Mouse (Mus musculus): Measurements from ENCODE around the gene Zfp114. TPM values are rescaled to one million over a fixed set of nuclear protein-coding genes. Genes with fewer than 3 reads are reported as not detected.
A peak's percentile ranks its signal among the peaks of the same experiment; 100 is the strongest.

Gene Zfp114
- polyA plus RNA-seq, 1 experiment from 2014 or later, result 6.3 TPM

DNA sequence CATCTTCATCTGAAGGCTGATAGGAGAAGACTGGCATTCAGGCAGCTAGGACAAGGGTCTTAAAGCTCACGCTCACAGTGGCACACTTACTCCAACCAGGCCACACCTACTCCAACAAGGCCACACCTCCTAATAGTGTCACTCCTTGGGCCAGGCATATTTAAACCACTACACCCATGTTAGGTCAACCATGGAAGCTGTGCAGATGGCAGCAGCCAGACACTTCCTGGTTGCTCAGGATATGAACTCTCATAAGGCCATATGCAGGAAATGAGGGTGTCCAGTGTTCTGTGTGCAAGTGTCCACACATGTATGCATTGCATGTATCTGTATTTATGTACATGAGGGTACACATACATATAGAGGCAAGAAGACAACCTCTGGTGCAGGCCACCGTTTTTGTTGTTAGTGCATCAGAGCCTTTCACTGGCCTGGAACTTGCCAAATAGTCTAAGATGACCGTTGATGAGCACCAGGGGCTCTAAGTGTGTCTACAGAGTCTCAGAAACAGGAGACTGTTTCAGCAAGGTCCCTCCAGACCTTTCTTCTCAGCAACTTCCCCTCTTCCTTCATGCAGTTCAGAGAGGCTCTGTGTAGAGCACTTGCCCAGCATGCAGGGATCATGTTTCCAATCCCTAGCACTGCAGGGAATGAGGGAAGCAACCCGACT, 14.2 kb downstream of the Zfp114 start:
- Histone ChIP-seq H3K4me1 (ENCODE audit: control insufficient read depth, insufficient read depth, low read length) (no peaks in the 10 kb centered on the region), H3K9me3 (replicated peaks; ENCODE audit: control insufficient read depth, low read length) (peaks cover 4% of the 10 kb centered on the region), H3K36me3 (ENCODE audit: control insufficient read depth, insufficient read depth, low read length) (peaks cover 4% of the 10 kb centered on the region; the same call in 1 of the 2 replicates), H3K4me2 (ENCODE audit: low read depth, low read length) (no peak overlapping the region), H3K27me3 (ENCODE audit: control insufficient read depth, insufficient read depth, low read length) (no peaks in the 10 kb centered on the region), H3K9ac (ENCODE audit: low read length) (no peak overlapping the region), H3K4me3 (replicated peaks; ENCODE audit: low read length) (no peak overlapping the region), H3K27ac (ENCODE audit: low read length) (no peak overlapping the region)
- no peak for ATAC-seq (ENCODE audit: insufficient read depth, low FRiP score)
- 66% methylated on average over 4 of the region's 4 CpGs for WGBS

DNA sequence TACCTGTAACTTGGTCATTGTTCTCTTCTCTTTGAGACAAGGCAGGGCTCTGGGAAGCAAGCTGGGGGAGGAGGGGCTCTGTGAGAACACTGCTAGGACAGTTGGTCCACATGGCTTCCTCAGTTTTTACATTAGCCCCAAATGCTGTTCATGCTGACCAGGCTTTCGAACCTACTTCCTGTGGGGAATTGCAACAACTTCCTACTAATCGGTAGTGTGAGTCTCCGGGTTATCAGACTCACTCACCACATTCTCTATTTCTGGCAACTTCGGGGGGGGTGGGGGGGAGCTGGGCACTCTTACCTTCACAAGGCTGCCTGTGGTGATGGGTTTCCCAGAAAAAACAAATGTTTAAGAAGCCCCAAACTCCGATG, 14.7 kb downstream of the Zfp114 start:
- Histone ChIP-seq H3K4me2 (ENCODE audit: low read depth, low read length) (no peak overlapping the region), H3K4me1 (ENCODE audit: control insufficient read depth, insufficient read depth, low read length) (no peaks in the 10 kb centered on the region), H3K9me3 (replicated peaks; ENCODE audit: control insufficient read depth, low read length) (peaks cover 5% of the 10 kb centered on the region), H3K9ac (ENCODE audit: low read length) (no peak overlapping the region), H3K36me3 (ENCODE audit: control insufficient read depth, insufficient read depth, low read length) (peaks cover 9% of the 10 kb centered on the region; the same call in 1 of the 2 replicates), H3K4me3 (replicated peaks; ENCODE audit: low read length) (no peak overlapping the region), H3K27me3 (ENCODE audit: control insufficient read depth, insufficient read depth, low read length) (no peaks in the 10 kb centered on the region), H3K27ac (ENCODE audit: low read length) (no peak overlapping the region)
- ATAC-seq (ENCODE audit: insufficient read depth, low FRiP score), result no peak
- 69% methylated on average over 5 of the region's 5 CpGs for WGBS

DNA sequence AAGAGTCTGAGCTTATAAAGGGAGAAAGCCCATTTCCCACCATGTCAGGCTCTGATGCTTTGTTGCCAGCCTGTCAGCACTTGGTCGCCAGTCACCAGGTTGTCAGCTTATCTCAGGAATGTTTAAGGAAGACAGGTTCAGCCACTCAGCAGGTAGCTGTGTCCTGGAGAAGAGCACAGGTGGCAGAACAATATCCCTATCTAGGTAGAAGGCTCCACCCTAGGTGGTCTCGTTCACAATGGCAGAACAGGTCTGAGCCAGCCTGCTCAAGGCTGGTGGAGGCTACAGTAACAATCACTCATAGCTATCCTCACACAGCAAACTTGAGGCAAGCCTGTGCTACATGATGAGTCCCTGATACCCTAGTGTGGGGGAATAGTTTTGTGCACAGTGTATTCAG, 16.5 kb downstream of the Zfp114 start:
- no peak overlapping the region for H3K4me2 ChIP-seq (ENCODE audit: low read depth, low read length)
- no peaks in the 10 kb centered on the region for H3K4me1 ChIP-seq (ENCODE audit: control insufficient read depth, insufficient read depth, low read length)
- no peak for ATAC-seq (ENCODE audit: insufficient read depth, low FRiP score)
- WGBS, result 68% methylated on average over 2 of the region's 2 CpGs
- peaks cover 9% of the 10 kb centered on the region; the same call in 1 of the 2 replicates for H3K36me3 ChIP-seq (ENCODE audit: control insufficient read depth, insufficient read depth, low read length)
- no peak overlapping the region for H3K27ac ChIP-seq (ENCODE audit: low read length)
- no peaks in the 10 kb centered on the region for H3K27me3 ChIP-seq (ENCODE audit: control insufficient read depth, insufficient read depth, low read length)
- H3K4me3 ChIP-seq (replicated peaks; ENCODE audit: low read length), result no peak overlapping the region
- H3K9me3 ChIP-seq (replicated peaks; ENCODE audit: control insufficient read depth, low read length), result peaks cover 5% of the 10 kb centered on the region
- no peak overlapping the region for H3K9ac ChIP-seq (ENCODE audit: low read length)

DNA sequence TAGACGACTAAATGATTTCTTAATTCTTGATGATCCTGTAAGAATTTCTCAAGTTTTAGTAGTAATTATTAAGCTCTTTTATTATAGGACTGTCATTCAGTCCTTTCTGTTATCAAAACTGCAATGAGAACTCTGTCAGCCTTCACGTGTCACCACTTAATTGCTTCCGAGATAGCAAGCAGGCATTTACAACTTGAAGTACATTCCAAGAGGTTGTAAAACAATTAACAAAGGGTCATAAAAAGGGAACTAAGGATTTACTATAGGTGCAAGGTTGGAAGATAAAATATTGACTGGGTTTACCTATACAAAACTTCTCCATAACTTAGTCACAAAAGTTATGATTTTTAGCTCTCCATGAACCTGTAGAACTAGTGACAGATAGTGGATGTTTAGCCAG, 18.3 kb downstream of the Zfp114 start:
- H3K4me3 ChIP-seq (replicated peaks; ENCODE audit: low read length), result no peak overlapping the region
- no peak overlapping the region for H3K27ac ChIP-seq (ENCODE audit: low read length)
- H3K9ac ChIP-seq (ENCODE audit: low read length), result no peak overlapping the region
- ATAC-seq (ENCODE audit: insufficient read depth, low FRiP score), result no peak
- peaks cover 5% of the 10 kb centered on the region for H3K9me3 ChIP-seq (replicated peaks; ENCODE audit: control insufficient read depth, low read length)
- H3K36me3 ChIP-seq (ENCODE audit: control insufficient read depth, insufficient read depth, low read length), result peaks cover 22% of the 10 kb centered on the region
- no peak overlapping the region for H3K4me2 ChIP-seq (ENCODE audit: low read depth, low read length)
- H3K4me1 ChIP-seq (ENCODE audit: control insufficient read depth, insufficient read depth, low read length), result no peaks in the 10 kb centered on the region
- H3K27me3 ChIP-seq (ENCODE audit: control insufficient read depth, insufficient read depth, low read length), result no peaks in the 10 kb centered on the region
- 72% methylated on average over 3 of the region's 3 CpGs for WGBS

DNA sequence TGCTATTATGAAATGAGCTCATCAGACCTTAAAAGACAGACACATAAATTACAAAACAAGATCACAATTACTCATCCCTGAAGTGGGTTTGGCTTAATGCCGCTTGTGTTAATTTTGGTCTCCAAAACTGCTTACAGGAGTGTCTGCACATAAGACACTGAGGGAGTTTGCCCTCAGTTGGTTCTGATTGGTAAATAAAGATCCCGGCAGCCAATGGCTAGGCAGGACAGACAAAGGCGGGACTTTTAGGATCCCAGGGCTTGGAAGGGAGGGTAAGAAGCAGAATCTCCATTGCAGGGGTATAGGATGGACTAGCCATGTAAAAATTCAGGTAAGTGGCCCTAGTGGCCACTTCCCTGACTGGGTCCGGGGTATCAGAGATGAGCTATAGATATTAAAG, 22.1 kb downstream of the Zfp114 start:
- 94% methylated on average over 4 of the region's 4 CpGs for WGBS
- no peaks in the 10 kb centered on the region for H3K27me3 ChIP-seq (ENCODE audit: control insufficient read depth, insufficient read depth, low read length)
- no peaks in the 10 kb centered on the region for H3K4me1 ChIP-seq (ENCODE audit: control insufficient read depth, insufficient read depth, low read length)
- ATAC-seq (ENCODE audit: insufficient read depth, low FRiP score), result no peak
- no peak overlapping the region for H3K4me2 ChIP-seq (ENCODE audit: low read depth, low read length)
- H3K9ac ChIP-seq (ENCODE audit: low read length), result no peak overlapping the region
- peaks cover 51% of the 10 kb centered on the region for H3K36me3 ChIP-seq (ENCODE audit: control insufficient read depth, insufficient read depth, low read length)
- H3K4me3 ChIP-seq (replicated peaks; ENCODE audit: low read length), result no peak overlapping the region
- peaks cover 13% of the 10 kb centered on the region for H3K9me3 ChIP-seq (replicated peaks; ENCODE audit: control insufficient read depth, low read length)
- H3K27ac ChIP-seq (ENCODE audit: low read length), result no peak overlapping the region

GRCm38 (mm10) chr7:24207488-24208261, 32.8 kb downstream of the Zfp114 start:
- Histone ChIP-seq H3K4me2 (ENCODE audit: low read depth, low read length) (peak overlapping the region; percentile 67), H3K4me3 (replicated peaks; ENCODE audit: low read length) (peak overlapping the region; percentile 68), H3K4me1 (ENCODE audit: control insufficient read depth, insufficient read depth, low read length) (no peaks in the 10 kb centered on the region), H3K27ac (ENCODE audit: low read length) (peak overlapping the region; percentile 77), H3K9me3 (replicated peaks; ENCODE audit: control insufficient read depth, low read length) (no peaks in the 10 kb centered on the region), H3K36me3 (ENCODE audit: control insufficient read depth, insufficient read depth, low read length) (peaks cover 15% of the 10 kb centered on the region), H3K9ac (ENCODE audit: low read length) (peak overlapping the region; percentile 87), H3K27me3 (ENCODE audit: control insufficient read depth, insufficient read depth, low read length) (no peaks in the 10 kb centered on the region)
- ATAC-seq (ENCODE audit: insufficient read depth, low FRiP score), result peak; percentile 87
- WGBS, result 11% methylated on average over 24 of the region's 24 CpGs

DNA sequence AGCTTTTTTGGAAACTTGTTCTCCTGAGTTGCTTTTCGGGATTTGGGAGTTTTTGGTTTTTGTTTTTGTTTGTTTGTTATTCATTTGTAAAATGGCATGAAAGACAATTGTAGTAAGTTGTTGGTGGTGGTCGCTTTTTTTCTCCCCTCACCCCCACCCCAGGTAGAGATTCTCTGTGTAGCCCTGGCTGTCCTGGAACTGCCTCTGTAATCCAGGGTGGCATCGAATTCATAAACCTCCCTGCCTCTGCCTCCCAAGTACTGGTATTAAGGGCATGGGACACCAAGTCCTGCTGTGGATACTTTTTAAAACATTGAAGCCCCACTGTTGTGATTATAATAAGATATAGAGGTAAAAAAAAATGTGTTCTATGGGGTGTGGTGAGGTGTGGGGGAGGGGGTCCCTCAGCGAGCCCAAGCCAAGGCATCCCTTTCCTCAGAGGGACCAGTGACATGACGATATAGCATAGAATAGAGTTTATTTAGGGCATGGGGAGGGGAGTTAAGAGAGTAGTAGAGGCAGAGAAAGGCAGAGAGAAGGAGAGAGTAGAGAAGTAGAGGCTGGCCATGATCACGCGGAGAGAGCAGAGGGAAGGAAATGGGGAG, 33.5 kb downstream of the Zfp114 start:
- peak; percentile 47; the same call in 1 of the 2 replicates for ATAC-seq (ENCODE audit: insufficient read depth, low FRiP score)
- no peaks in the 10 kb centered on the region for H3K9me3 ChIP-seq (replicated peaks; ENCODE audit: control insufficient read depth, low read length)
- H3K4me2 ChIP-seq (ENCODE audit: low read depth, low read length), result peak overlapping the region; percentile 67
- H3K4me3 ChIP-seq (replicated peaks; ENCODE audit: low read length), result peak overlapping the region; percentile 68
- peaks cover 15% of the 10 kb centered on the region for H3K36me3 ChIP-seq (ENCODE audit: control insufficient read depth, insufficient read depth, low read length)
- H3K9ac ChIP-seq (ENCODE audit: low read length), result 0 out of 2 replicates have a peak overlapping the region, but pooled peaks have one; percentile 2
- H3K27ac ChIP-seq (ENCODE audit: low read length), result no peak overlapping the region
- 58% methylated on average over 7 of the region's 7 CpGs for WGBS
- no peaks in the 10 kb centered on the region for H3K27me3 ChIP-seq (ENCODE audit: control insufficient read depth, insufficient read depth, low read length)
- no peaks in the 10 kb centered on the region for H3K4me1 ChIP-seq (ENCODE audit: control insufficient read depth, insufficient read depth, low read length)

- Histone ChIP-seq H3K9ac (ENCODE audit: low read length) (no peak overlapping the region), H3K27ac (ENCODE audit: low read length) (no peak overlapping the region), H3K4me1 (ENCODE audit: control insufficient read depth, insufficient read depth, low read length) (no peaks in the 10 kb centered on the region), H3K4me2 (ENCODE audit: low read depth, low read length) (no peak overlapping the region), H3K27me3 (ENCODE audit: control insufficient read depth, insufficient read depth, low read length) (no peaks in the 10 kb centered on the region), H3K36me3 (ENCODE audit: control insufficient read depth, insufficient read depth, low read length) (peaks cover 8% of the 10 kb centered on the region), H3K9me3 (replicated peaks; ENCODE audit: control insufficient read depth, low read length) (no peaks in the 10 kb centered on the region), H3K4me3 (replicated peaks; ENCODE audit: low read length) (no peak overlapping the region)
- no peak for ATAC-seq (ENCODE audit: insufficient read depth, low FRiP score)
- WGBS, result 66% methylated on average over 2 of the region's 2 CpGs
Measured at GRCm38 (mm10) chr7:24210296-24210695, 35.4 kb downstream of the Zfp114 start.

DNA sequence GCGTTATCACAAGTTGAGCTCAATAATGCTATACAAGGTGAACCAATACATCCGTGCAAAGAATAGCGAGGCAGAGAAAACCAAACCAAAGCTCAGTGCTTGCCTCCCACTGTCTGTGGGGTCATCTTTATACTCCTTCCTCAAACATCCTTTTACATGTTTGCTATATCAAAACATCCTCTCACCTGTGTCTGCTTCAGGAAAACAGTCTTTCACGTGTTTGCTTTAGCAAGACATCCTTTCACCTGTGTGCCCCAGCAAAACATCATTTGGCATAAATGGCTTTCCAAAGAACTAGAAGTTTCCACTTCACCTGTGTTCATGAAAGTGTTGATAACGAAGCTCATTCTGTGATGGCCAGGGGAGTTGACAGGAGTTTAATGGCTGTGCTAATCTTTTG, 36.5 kb downstream of the Zfp114 start, which contains the start of gene Zfp111:
TSS of gene Zfp111 (minus strand) at position 101 of the 400 bp plus-strand sequence.
- Histone ChIP-seq H3K4me3 (replicated peaks; ENCODE audit: low read length) (no peak within 1 kb of the TSS), H3K36me3 (ENCODE audit: control insufficient read depth, insufficient read depth, low read length) (no peaks in the 10 kb centered on the region), H3K27me3 (ENCODE audit: control insufficient read depth, insufficient read depth, low read length) (no peaks in the 10 kb centered on the region), H3K9ac (ENCODE audit: low read length) (no peak within 1 kb of the TSS), H3K9me3 (replicated peaks; ENCODE audit: control insufficient read depth, low read length) (no peaks in the 10 kb centered on the region), H3K27ac (ENCODE audit: low read length) (no peak within 1 kb of the TSS), H3K4me2 (ENCODE audit: low read depth, low read length) (no peak within 1 kb of the TSS), H3K4me1 (ENCODE audit: control insufficient read depth, insufficient read depth, low read length) (no peaks in the 10 kb centered on the region)
- 76% methylated on average over 5 of the region's 5 CpGs for WGBS
- no peak for ATAC-seq (ENCODE audit: insufficient read depth, low FRiP score)
